Mouse (Mus musculus) liver, adult 2 months (tissue): ENCODE data around the gene Ndufa11. TPM values are rescaled to one million over a fixed set of nuclear protein-coding genes. Genes with fewer than 3 reads are reported as not detected.

ENCODE experiments used
- DNase-seq: peaks from one replicate; pipeline ENCODE4 v3.0.0-alpha.2; 2011; ENCODE audit warnings: low read depth, low spot score; ENCODE audit errors: extremely low read depth
- H3K27ac ChIP-seq: fragments of 200-500 bp; replicated peaks from 2 replicates; pipeline ENCODE4 v1.5.1; 2012; ENCODE audit warnings: low read depth, mild to moderate bottlenecking, control low read depth, inconsistent platforms, low read length; ENCODE audit not compliant: insufficient read depth
- H3K27me3 ChIP-seq: fragments of 200-500 bp; 2 replicates; pipeline ENCODE4 v1.6.1; 2012; ENCODE audit warnings: mild to moderate bottlenecking, moderate library complexity, low read length, inconsistent platforms; ENCODE audit not compliant: control insufficient read depth, insufficient read depth
- H3K36me3 ChIP-seq: fragments of 200-500 bp; 2 replicates; pipeline ENCODE4 v1.6.1; 2012; ENCODE audit warnings: low read length, inconsistent platforms; ENCODE audit not compliant: control insufficient read depth, insufficient read depth
- H3K4me1 ChIP-seq: fragments of 200-500 bp; 2 replicates; pipeline ENCODE4 v1.6.1; 2011; ENCODE audit warnings: low read length; ENCODE audit not compliant: control insufficient read depth, insufficient read depth
- H3K4me3 ChIP-seq: fragments of 200-500 bp; 2 replicates; pipeline ENCODE4 v1.5.1; 2011; ENCODE audit warnings: low read depth, mild to moderate bottlenecking, control low read depth, low read length, moderate library complexity; ENCODE audit not compliant: insufficient read depth
- H3K79me2 ChIP-seq: fragments of 200-500 bp; 2 replicates; pipeline ENCODE4 v1.6.1; 2012; ENCODE audit warnings: inconsistent platforms, mild to moderate bottlenecking, low read length, moderate library complexity; ENCODE audit not compliant: control insufficient read depth, insufficient read depth
- H3K9ac ChIP-seq: fragments of 200-500 bp; 2 replicates; pipeline ENCODE4 v1.6.1; 2012; ENCODE audit warnings: low read depth, mild to moderate bottlenecking, control low read depth, inconsistent platforms, low read length
- CTCF ChIP-seq: fragments of 200-500 bp; IDR thresholded peaks from 2 replicates; pipeline ENCODE4 v1.5.1; 2011; ENCODE audit warnings: low read depth, low read length, control low read depth
- POLR2A ChIP-seq: fragments of 200-500 bp; IDR thresholded peaks from 2 replicates; pipeline ENCODE4 v1.6.1; 2011; ENCODE audit warnings: low read length, control low read depth; ENCODE audit not compliant: insufficient read depth; ENCODE audit errors: extremely low read depth
- WGBS: fragments of 180-500 bp; shearing (Covaris S2); methylation state at CpG from one replicate; pipeline ENCODE4 v1.1.7; 2018; 5-methylcytosine and 5-hydroxymethylcytosine counted together
- polyA plus RNA-seq: library from polyadenylated mRNA; depleted of rRNA; stranded (reverse); fragments of >200 nt; gene quantifications from 2 replicates; pipeline ENCODE4 v1.2.3, GENCODE M21; 2012
- total RNA-seq: library from RNA; depleted of rRNA; stranded (reverse); fragments of >200 nt; gene quantifications from 2 replicates; pipeline ENCODE4 v1.2.3, GENCODE M21; 2014

The Ndufa11 gene
- total and polyA plus RNA-seq, 2 experiments: 110 to 462 TPM

DNA sequence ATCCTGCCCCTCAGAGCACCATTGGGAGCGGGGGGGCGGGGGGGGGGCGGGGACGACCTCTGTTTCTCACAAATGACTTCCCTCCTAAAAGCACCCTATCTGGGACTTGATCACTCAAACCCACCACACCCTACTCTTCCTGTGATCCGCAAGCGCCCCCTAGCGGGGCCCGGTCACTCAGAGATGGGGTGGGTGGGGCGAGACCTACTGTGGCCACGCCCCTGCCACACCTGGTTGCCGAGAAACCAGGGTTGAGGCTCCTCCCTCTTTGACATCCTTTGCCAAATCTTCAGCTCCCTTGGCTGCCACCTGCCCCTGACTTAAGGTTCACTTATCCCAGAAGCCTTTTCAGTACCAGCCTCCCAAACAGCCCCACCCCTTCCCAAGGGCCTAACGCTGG, 40.6 kb downstream of the Ndufa11 start:
- Histone ChIP-seq H3K4me1 (peaks cover 9% of the 10 kb centered on the region), H3K27ac (no peak overlapping the region), H3K27me3 (no peaks in the 10 kb centered on the region; the same call in 1 of the 2 replicates), H3K9ac (no peak overlapping the region), H3K4me3 (no peak overlapping the region), H3K36me3 (no peaks in the 10 kb centered on the region), H3K79me2 (no peaks in the 10 kb centered on the region)
- WGBS: 8% methylated on average over 12 of the region's 12 CpGs
- DNase-seq: peak; percentile 33
- TF ChIP-seq CTCF: peak; percentile 55
- TF ChIP-seq POLR2A: no peak

DNA sequence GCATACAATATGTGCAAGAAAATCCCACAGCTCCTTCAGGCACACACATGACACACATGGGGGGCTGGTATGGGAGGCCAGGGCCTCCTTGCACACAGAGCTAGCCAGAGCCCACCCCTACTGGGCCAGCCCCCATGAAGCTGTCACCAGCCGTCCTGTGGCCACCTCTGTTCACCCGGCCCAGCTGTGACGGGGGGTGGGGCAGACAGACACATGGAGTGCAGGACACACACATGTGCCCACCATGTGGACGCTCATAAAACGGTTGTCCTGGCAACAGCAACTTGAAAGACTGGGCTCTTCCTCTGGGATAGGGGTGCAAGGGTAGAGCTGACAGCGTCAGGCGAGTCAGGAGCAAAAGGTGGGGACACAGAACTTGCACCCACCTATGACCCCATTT, 41.7 kb downstream of the Ndufa11 start:
- H3K36me3 ChIP-seq: no peaks in the 10 kb centered on the region
- DNase-seq: no peak
- H3K4me1 ChIP-seq: peaks cover 10% of the 10 kb centered on the region
- WGBS: 84% methylated on average over 7 of the region's 7 CpGs
- no peak overlapping the region for H3K9ac ChIP-seq
- H3K27me3 ChIP-seq: no peaks in the 10 kb centered on the region; the same call in 1 of the 2 replicates
- H3K79me2 ChIP-seq: no peaks in the 10 kb centered on the region
- no peak overlapping the region for H3K4me3 ChIP-seq
- H3K27ac ChIP-seq: no peak overlapping the region
- TF ChIP-seq CTCF (no peak), POLR2A (no peak)

DNA sequence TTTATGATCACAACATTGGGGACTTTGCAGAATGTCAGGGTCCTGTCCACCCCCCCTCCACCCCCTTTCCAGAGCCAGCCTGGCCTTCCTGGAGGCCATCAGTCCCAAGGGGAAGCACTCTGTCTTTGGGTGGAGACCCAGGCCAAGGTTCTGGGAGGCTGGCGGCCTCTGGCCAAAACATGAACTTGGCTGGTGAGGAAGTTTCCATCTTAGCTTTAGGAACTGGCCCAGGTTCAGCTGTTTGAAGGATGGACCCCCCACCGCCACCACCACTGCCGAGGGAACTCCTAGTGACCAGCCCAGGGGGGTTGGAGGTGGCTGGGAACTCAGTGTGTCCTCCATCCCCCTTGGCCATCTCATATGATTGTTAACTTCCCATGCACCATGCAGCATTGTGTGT, 43.5 kb downstream of the Ndufa11 start:
- TF ChIP-seq POLR2A (no peak), CTCF (no peak)
- H3K9ac ChIP-seq: no peak overlapping the region
- H3K27ac ChIP-seq: no peak overlapping the region
- peaks cover 15% of the 10 kb centered on the region for H3K4me1 ChIP-seq
- no peaks in the 10 kb centered on the region for H3K27me3 ChIP-seq
- no peaks in the 10 kb centered on the region for H3K79me2 ChIP-seq
- no peak for DNase-seq
- H3K4me3 ChIP-seq: no peak overlapping the region
- 82% methylated on average over 3 of the region's 3 CpGs for WGBS
- no peaks in the 10 kb centered on the region for H3K36me3 ChIP-seq

DNA sequence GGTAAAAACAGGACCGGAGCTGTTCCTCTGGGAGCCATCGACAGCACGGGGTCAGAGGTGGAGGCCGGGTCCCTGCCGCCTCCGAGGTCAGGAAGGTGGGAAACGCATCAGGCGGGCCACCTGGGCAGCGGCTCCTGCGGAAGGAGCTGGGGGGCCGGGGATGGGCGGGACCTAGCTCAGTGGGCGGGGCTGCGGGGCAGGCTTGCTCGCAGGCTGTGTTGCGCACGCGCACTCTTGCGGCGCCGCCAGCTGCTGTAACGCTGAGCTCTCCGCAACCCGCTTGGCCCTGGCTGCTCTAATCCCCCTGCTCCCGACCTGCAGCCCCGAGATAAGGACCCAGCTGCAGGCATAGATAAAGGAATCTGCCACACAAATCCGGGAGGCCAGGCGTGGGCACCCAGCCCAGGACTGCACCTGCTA, 44.4 kb downstream of the Ndufa11 start:
- no peaks in the 10 kb centered on the region for H3K27me3 ChIP-seq
- DNase-seq: peak; percentile 57
- peak overlapping the region; percentile 75 for H3K9ac ChIP-seq
- no peaks in the 10 kb centered on the region for H3K79me2 ChIP-seq
- H3K4me1 ChIP-seq: peaks cover 15% of the 10 kb centered on the region
- TF ChIP-seq POLR2A: peak; percentile 84; the same call in 1 of the 2 replicates
- TF ChIP-seq CTCF: no peak
- peak overlapping the region; percentile 57; the same call in 1 of the 2 replicates for H3K27ac ChIP-seq
- under 1% methylated on average over 28 of the region's 28 CpGs for WGBS
- peak overlapping the region; percentile 73 for H3K4me3 ChIP-seq
- H3K36me3 ChIP-seq: no peaks in the 10 kb centered on the region

DNA sequence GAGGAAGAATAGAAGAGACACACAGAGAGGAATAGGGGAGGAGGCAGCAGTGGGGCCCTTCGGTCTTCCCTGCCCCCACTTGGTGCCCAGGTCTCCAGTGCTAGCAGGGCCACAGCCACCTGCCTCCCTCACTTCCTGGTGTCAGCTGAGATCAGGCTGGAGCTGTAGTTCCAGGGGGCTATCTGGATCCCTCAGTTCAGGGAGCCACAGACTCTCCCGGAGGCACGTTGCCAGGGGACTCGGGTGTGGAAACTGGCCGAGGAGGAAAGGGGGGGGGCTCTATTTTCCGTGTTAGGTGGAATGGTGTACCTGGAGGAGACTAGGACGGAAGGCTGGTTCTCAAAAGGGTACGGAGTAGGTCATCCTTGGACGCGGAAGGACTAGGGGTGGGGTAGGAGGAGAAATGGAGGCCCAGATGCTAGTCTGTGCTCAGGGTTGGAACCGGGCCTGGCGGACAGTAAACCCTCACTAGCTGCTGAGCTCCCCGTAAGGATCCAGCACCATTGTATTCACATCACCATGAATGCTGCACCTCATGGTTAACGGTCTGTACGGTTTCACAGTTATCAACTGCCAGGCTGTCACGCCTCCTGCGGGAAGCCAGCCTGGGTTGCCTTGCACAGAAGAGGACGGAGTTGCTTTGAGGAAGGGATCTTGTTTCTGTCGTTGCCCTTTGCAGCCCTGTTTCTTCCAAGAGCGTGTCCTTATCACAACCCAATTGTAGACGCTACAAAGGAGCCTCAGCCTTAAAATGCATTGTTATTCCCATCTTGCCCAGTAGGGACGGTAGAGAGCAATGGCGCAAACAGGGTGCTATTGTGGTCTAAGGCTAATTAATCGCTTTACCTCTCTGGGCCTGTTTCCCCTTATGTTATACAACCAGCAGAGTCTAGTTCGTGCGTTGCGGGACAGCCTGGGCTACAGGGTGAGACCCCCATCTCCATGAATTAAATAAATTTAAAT, 45.5 kb downstream of the Ndufa11 start:
- Histone ChIP-seq H3K9ac (no peak overlapping the region), H3K4me1 (peaks cover 12% of the 10 kb centered on the region), H3K27ac (no peak overlapping the region), H3K36me3 (no peaks in the 10 kb centered on the region), H3K4me3 (no peak overlapping the region), H3K79me2 (no peaks in the 10 kb centered on the region), H3K27me3 (no peaks in the 10 kb centered on the region)
- 54% methylated on average over 27 of the region's 27 CpGs for WGBS
- TF ChIP-seq POLR2A (no peak), CTCF (peak; percentile 69)
- peak; percentile 21 for DNase-seq

DNA sequence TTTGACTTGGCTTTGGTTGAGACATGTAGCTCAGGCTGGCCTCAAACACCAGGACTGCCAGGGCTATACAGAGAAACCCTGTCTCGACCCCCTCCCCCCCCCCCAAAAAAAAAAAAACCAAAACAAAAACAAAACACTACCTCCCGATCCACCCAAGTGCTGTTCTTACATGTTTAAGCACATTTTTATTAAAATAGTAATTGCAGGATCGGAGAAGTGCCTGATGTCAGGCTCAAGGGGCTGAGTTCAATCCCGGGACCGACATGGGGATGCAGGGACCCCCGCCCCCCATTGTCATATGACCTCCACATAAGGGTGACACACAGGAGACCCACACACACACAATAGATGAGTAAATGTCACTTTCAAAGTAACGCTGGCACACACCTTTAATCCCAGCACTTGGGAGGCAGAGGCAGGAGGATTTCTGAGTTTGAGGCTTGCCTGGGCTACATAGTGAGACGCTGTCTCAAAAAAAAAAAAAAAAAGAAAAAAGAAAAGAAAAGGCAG, 46.2 kb downstream of the Ndufa11 start:
- Histone ChIP-seq H3K36me3 (no peaks in the 10 kb centered on the region; the same call in 1 of the 2 replicates), H3K4me3 (no peak overlapping the region; the same call in 1 of the 2 replicates), H3K27ac (peak overlapping the region; percentile 62), H3K9ac (no peak overlapping the region), H3K27me3 (no peaks in the 10 kb centered on the region), H3K4me1 (peaks cover 12% of the 10 kb centered on the region), H3K79me2 (no peaks in the 10 kb centered on the region)
- TF ChIP-seq POLR2A: no peak
- DNase-seq: no peak
- WGBS: 76% methylated on average over 8 of the region's 8 CpGs
